Mouse (Mus musculus) stomach, postnatal 0 days (tissue): Measurements from ENCODE around the gene Gpx4. TPM values are rescaled to one million over a fixed set of nuclear protein-coding genes. Genes with fewer than 3 reads are reported as not detected.

Source experiments
- ATAC-seq: fragments of 200-750 bp; cut with Nextera tagmentation; 2 replicates; pipeline ENCODE4 v1.8.0; 2017; ENCODE audit not compliant: low FRiP score, low TSS enrichment
- DNase-seq: peaks from one replicate; pipeline ENCODE4 v3.0.0-alpha.2; 2016; ENCODE audit warnings: low spot score
- H3K27ac ChIP-seq: fragments of 300-500 bp; sonication (generic); replicated peaks from 2 replicates; pipeline ENCODE4 v1.5.1; 2014; ENCODE audit warnings: mild to moderate bottlenecking, control low read depth
- H3K27me3 ChIP-seq: fragments of 300-500 bp; sonication (generic); 2 replicates; pipeline ENCODE4 v1.6.1; 2014; ENCODE audit warnings: low read length; ENCODE audit not compliant: control insufficient read depth, insufficient read depth
- H3K36me3 ChIP-seq: fragments of 300-500 bp; sonication (generic); 2 replicates; pipeline ENCODE4 v1.6.1; 2014; ENCODE audit warnings: low read length, mixed read lengths; ENCODE audit not compliant: control insufficient read depth, insufficient read depth
- H3K4me1 ChIP-seq: fragments of 300-500 bp; sonication (generic); replicated peaks from 2 replicates; pipeline ENCODE4 v1.6.1; 2014; ENCODE audit warnings: antibody characterized with exemption; ENCODE audit not compliant: control insufficient read depth, insufficient read depth
- H3K4me2 ChIP-seq: fragments of 300-500 bp; sonication (generic); replicated peaks from 2 replicates; pipeline ENCODE4 v1.6.1; 2014; ENCODE audit warnings: low read depth, mild to moderate bottlenecking, control low read depth, moderate library complexity
- H3K4me3 ChIP-seq: fragments of 300-500 bp; sonication (generic); 2 replicates; pipeline ENCODE4 v1.5.1; 2014; ENCODE audit warnings: low read depth, low read length, control low read depth
- H3K9ac ChIP-seq: fragments of 300-500 bp; sonication (generic); 2 replicates; pipeline ENCODE4 v1.6.1; 2014; ENCODE audit warnings: mild to moderate bottlenecking, low read length, control low read depth, mixed read lengths
- H3K9me3 ChIP-seq: fragments of 300-500 bp; sonication (generic); 2 replicates; pipeline ENCODE4 v1.6.1; 2016; ENCODE audit warnings: low read length; ENCODE audit not compliant: control insufficient read depth
- CTCF ChIP-seq: IDR thresholded peaks from 2 replicates; pipeline ENCODE4 v1.5.1; 2016; ENCODE audit warnings: antibody characterized with exemption, low read depth, mild to moderate bottlenecking, moderate library complexity
- EP300 ChIP-seq: optimal IDR thresholded peaks from 2 replicates; pipeline ENCODE3; 2016; ENCODE audit warnings: antibody characterized with exemption
- WGBS: fragments of 180-500 bp; shearing (Covaris S2); extraction: QIAGEN DNeasy Blood & Tissue Kit; methylation state at CpG from one replicate; pipeline ENCODE4 v1.1.7; 2014; 5-methylcytosine and 5-hydroxymethylcytosine counted together
- polyA plus RNA-seq: library from polyadenylated mRNA; unstranded; fragments of >200 nt; fragmentation: Nextera tagmentation; extraction: Ambion mirVana; gene quantifications from 2 replicates; pipeline ENCODE4 v1.2.1, GENCODE M21; 2015

The Gpx4 gene
- polyA plus RNA-seq, 1 experiment from 2014 or later, result 435 TPM

GRCm38 (mm10) chr10:80097275-80097674 lies 50.3 kb downstream of the Gpx4 start:
- peak; percentile 68 for DNase-seq
- H3K27me3 ChIP-seq, result no peaks in the 10 kb centered on the region
- H3K9me3 ChIP-seq, result no peaks in the 10 kb centered on the region
- no peak overlapping the region for H3K27ac ChIP-seq
- H3K4me1 ChIP-seq, result peaks cover 14% of the 10 kb centered on the region
- 12% methylated on average over 5 of the region's 7 CpGs for WGBS
- no peak overlapping the region for H3K4me3 ChIP-seq
- H3K9ac ChIP-seq, result no peak overlapping the region
- no peaks in the 10 kb centered on the region for H3K36me3 ChIP-seq
- ATAC-seq, result 0 out of 2 replicates have a peak, but pooled peaks have one; percentile 6
- no peak for TF ChIP-seq CTCF
- no peak for TF ChIP-seq EP300
- H3K4me2 ChIP-seq, result 0 out of 2 replicates have a peak overlapping the region, but pooled peaks have one; percentile 2

GRCm38 (mm10) chr10:80098630-80099029 lies 51.7 kb downstream of the Gpx4 start:
- ATAC-seq, result no peak
- 59% methylated on average over 5 of the region's 5 CpGs for WGBS
- H3K27ac ChIP-seq, result peak overlapping the region; percentile 49

GRCm38 (mm10) chr10:80100982-80101381 lies 54.0 kb downstream of the Gpx4 start:
- TF ChIP-seq CTCF (no peak), EP300 (no peak)
- 39% methylated on average over 11 of the region's 11 CpGs for WGBS
- no peak for ATAC-seq

More at GRCm38 (mm10) chr10:80098630-80099029, 51.7 kb downstream of the Gpx4 start:
- DNase-seq, result no peak
- no peaks in the 10 kb centered on the region for H3K9me3 ChIP-seq
- H3K36me3 ChIP-seq, result no peaks in the 10 kb centered on the region
- peaks cover 11% of the 10 kb centered on the region for H3K4me1 ChIP-seq
- no peaks in the 10 kb centered on the region for H3K27me3 ChIP-seq
- H3K9ac ChIP-seq, result no peak overlapping the region
- no peak overlapping the region for H3K4me2 ChIP-seq
- TF ChIP-seq CTCF (no peak), EP300 (no peak)
- H3K4me3 ChIP-seq, result no peak overlapping the region

GRCm38 (mm10) chr10:80102216-80102915 lies 55.4 kb downstream of the Gpx4 start:
- Histone ChIP-seq H3K27ac (peak overlapping the region; percentile 92), H3K4me1 (peaks cover 11% of the 10 kb centered on the region), H3K4me3 (peak overlapping the region; percentile 92), H3K9ac (peak overlapping the region; percentile 97), H3K9me3 (no peaks in the 10 kb centered on the region), H3K27me3 (no peaks in the 10 kb centered on the region), H3K4me2 (peak overlapping the region; percentile 99), H3K36me3 (no peaks in the 10 kb centered on the region)
- WGBS, result under 1% methylated on average over 55 of the region's 59 CpGs
- ATAC-seq, result peak; percentile 80
- no peak for TF ChIP-seq EP300
- TF ChIP-seq CTCF, result no peak
- peak; percentile 93 for DNase-seq

More at GRCm38 (mm10) chr10:80100982-80101381, 54.0 kb downstream of the Gpx4 start:
- H3K27ac ChIP-seq, result peak overlapping the region; percentile 35
- H3K27me3 ChIP-seq, result no peaks in the 10 kb centered on the region
- peak overlapping the region; percentile 92 for H3K4me3 ChIP-seq
- peak; percentile 74 for DNase-seq
- no peaks in the 10 kb centered on the region for H3K36me3 ChIP-seq
- H3K4me1 ChIP-seq, result peaks cover 11% of the 10 kb centered on the region
- H3K4me2 ChIP-seq, result peak overlapping the region; percentile 99
- H3K9ac ChIP-seq, result peak overlapping the region; percentile 31; the same call in 1 of the 2 replicates
- no peaks in the 10 kb centered on the region for H3K9me3 ChIP-seq

GRCm38 (mm10) chr10:80103032-80103431 lies 56.1 kb downstream of the Gpx4 start:
- no peaks in the 10 kb centered on the region for H3K36me3 ChIP-seq
- TF ChIP-seq EP300, result no peak
- no peaks in the 10 kb centered on the region for H3K9me3 ChIP-seq
- peaks cover 11% of the 10 kb centered on the region for H3K4me1 ChIP-seq
- H3K4me2 ChIP-seq, result peak overlapping the region; percentile 99
- H3K4me3 ChIP-seq, result no peak overlapping the region
- 0 out of 2 replicates have a peak overlapping the region, but pooled peaks have one; percentile 92 for H3K27ac ChIP-seq
- no peak for DNase-seq
- no peak for ATAC-seq
- 76% methylated on average over 2 of the region's 2 CpGs for WGBS
- no peak overlapping the region for H3K9ac ChIP-seq
- H3K27me3 ChIP-seq, result no peaks in the 10 kb centered on the region

- no peak for DNase-seq
- Histone ChIP-seq H3K4me2 (no peak overlapping the region), H3K4me1 (peaks cover 11% of the 10 kb centered on the region), H3K9me3 (no peaks in the 10 kb centered on the region), H3K36me3 (no peaks in the 10 kb centered on the region), H3K4me3 (no peak overlapping the region), H3K9ac (no peak overlapping the region), H3K27ac (no peak overlapping the region), H3K27me3 (no peaks in the 10 kb centered on the region)
- no peak for TF ChIP-seq EP300
- no peak for ATAC-seq
- WGBS, result 83% methylated on average over 3 of the region's 3 CpGs
These were observed 57.2 kb downstream of the Gpx4 start for GRCm38 (mm10) chr10:80104181-80104580.
